Mouse (Mus musculus): Measurements from ENCODE around the gene Timp1. TPM values are rescaled to one million over a fixed set of nuclear protein-coding genes. Genes with fewer than 3 reads are reported as not detected.

Timp1 gene
- polyA plus RNA-seq (2015; fragmentation: Nextera tagmentation; extraction: Ambion mirVana) = 18.2 and 20.0 TPM in 2 replicates

GRCm38 (mm10) chrX:20869962-20870513 is at the start of gene Timp1:
Gene Timp1, plus strand, starts transcription at chrX:20870166.
- H3K36me3 ChIP-seq = no peaks in the 10 kb centered on the region
- peak within 1 kb of the TSS; percentile 62 for H3K4me2 ChIP-seq (replicated peaks)
- H3K27me3 ChIP-seq (replicated peaks) = no peaks in the 10 kb centered on the region
- peak within 1 kb of the TSS; percentile 39 for H3K9ac ChIP-seq
- 20% methylated on average over 18 of the region's 18 CpGs for WGBS
- no peaks in the 10 kb centered on the region for H3K4me1 ChIP-seq (replicated peaks)
- no peaks in the 10 kb centered on the region for H3K9me3 ChIP-seq
- peak within 1 kb of the TSS; percentile 33 for H3K4me3 ChIP-seq (replicated peaks)
- peak; percentile 85 for ATAC-seq
- H3K27ac ChIP-seq = no peak within 1 kb of the TSS

DNA sequence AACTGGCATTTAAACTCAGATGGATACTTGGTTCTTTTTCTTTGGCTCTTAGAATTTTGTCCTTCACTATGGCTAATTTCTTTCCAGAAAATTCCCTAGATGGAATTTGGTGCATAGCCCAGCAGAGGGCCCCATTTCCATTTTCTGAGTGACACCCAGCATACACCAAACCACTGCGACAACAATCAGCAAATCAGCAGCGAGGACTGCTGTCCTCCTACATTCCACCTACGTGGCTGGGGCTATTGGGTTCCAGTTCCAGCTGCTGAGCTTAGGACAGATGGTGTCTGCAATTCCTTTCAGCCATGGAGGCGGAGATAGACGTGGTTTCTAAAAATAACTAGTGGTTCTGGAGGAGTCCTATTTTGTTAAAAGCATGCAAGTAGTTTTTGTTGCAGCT is 41.0 kb upstream of the Timp1 start:
- peak; percentile 85 for ATAC-seq
- no peaks in the 10 kb centered on the region for H3K36me3 ChIP-seq
- no peak overlapping the region for H3K9ac ChIP-seq
- no peaks in the 10 kb centered on the region for H3K27me3 ChIP-seq (replicated peaks)
- no peaks in the 10 kb centered on the region for H3K9me3 ChIP-seq
- H3K4me2 ChIP-seq (replicated peaks) = no peak overlapping the region
- H3K4me1 ChIP-seq (replicated peaks) = no peaks in the 10 kb centered on the region
- no peak overlapping the region for H3K4me3 ChIP-seq (replicated peaks)
- no peak overlapping the region for H3K27ac ChIP-seq
- 24% methylated on average over 5 of the region's 5 CpGs for whole genome bisulfite sequencing

DNA sequence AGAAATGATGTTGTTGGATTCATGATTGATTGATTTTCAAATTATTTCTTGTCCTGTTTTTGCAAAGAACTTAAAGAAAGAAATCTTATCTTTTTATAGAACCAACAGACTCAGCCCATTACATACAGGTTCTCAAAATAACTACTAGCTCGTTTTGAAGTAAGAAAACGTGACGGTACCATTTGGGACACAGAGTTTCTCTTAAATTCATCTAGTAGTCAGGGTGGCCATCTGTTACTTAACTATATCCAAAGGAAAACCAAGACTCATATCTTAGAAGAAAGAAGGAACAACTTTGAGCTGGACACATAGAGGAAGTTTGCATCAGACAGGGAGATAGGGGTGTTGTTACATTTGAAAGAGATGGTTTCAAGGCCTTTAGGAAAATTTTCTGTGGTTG is 22.7 kb upstream of the Timp1 start:
- Histone ChIP-seq H3K4me1 (replicated peaks) (no peaks in the 10 kb centered on the region), H3K4me2 (replicated peaks) (no peak overlapping the region), H3K27me3 (replicated peaks) (no peaks in the 10 kb centered on the region), H3K9ac (no peak overlapping the region), H3K4me3 (replicated peaks) (no peak overlapping the region), H3K36me3 (0 out of 2 replicates have a peak, but pooled peaks cover 3% of the 10 kb centered on the region), H3K9me3 (no peaks in the 10 kb centered on the region), H3K27ac (no peak overlapping the region)
- 90% methylated on average over 3 of the region's 3 CpGs for WGBS
- no peak for ATAC-seq

GRCm38 (mm10) chrX:20847816-20848215 is 22.1 kb upstream of the Timp1 start:
- 0 out of 2 replicates have a peak, but pooled peaks cover 3% of the 10 kb centered on the region for H3K36me3 ChIP-seq
- 14% methylated on average over 2 of the region's 2 CpGs for WGBS
- H3K4me2 ChIP-seq (replicated peaks) = peak overlapping the region; percentile 33
- no peak overlapping the region for H3K27ac ChIP-seq
- H3K9me3 ChIP-seq = no peaks in the 10 kb centered on the region
- H3K4me3 ChIP-seq (replicated peaks) = no peak overlapping the region
- H3K4me1 ChIP-seq (replicated peaks) = no peaks in the 10 kb centered on the region
- ATAC-seq = peak; percentile 40
- H3K27me3 ChIP-seq (replicated peaks) = no peaks in the 10 kb centered on the region
- H3K9ac ChIP-seq = no peak overlapping the region

DNA sequence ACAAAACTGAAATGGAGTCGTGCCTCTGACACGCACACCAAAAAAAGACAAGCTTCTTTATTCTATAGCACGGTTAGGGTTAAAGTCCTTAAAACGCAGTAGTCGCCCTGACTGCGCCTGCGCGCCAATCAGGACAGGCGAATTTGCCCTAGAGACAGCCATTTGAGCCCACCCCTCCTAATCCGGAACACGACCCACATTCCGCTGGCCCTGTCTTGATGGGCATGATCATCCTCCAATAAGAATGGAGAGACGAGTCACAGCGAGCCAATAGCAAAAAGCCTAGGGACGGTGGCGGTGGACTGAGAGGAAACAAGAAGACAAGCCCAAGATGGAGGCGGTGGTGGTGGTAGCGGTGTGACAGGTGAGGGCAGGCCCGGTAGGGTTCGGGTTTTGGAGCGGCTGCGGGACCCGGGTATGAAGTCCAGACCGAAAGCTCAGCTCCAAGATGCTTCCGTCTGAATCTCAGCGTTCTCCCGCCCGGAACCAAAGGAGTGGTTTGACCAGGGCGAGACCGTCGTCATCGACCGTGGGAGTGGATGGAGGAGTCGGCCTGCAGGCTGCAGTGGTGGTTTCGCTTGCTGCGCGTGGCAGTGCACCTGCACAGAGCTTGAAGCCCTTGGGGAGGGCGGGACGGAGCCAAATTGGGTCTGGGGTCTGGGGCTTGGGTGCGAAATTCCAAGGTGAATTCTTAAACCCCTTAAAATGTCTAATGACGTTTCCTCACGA is 21.5 kb upstream of the Timp1 start:
- H3K4me1 ChIP-seq (replicated peaks) = no peaks in the 10 kb centered on the region
- WGBS = 23% methylated on average over 41 of the region's 42 CpGs
- peak overlapping the region; percentile 49 for H3K9ac ChIP-seq
- peak; percentile 99 for ATAC-seq
- peak overlapping the region; percentile 52 for H3K4me2 ChIP-seq (replicated peaks)
- peaks cover 7% of the 10 kb centered on the region; the same call in 1 of the 2 replicates for H3K36me3 ChIP-seq
- H3K9me3 ChIP-seq = no peaks in the 10 kb centered on the region
- H3K4me3 ChIP-seq (replicated peaks) = peak overlapping the region; percentile 56
- H3K27me3 ChIP-seq (replicated peaks) = no peaks in the 10 kb centered on the region
- 0 out of 2 replicates have a peak overlapping the region, but pooled peaks have one; percentile 40 for H3K27ac ChIP-seq

GRCm38 (mm10) chrX:20853794-20854193 is 16.2 kb upstream of the Timp1 start:
- Histone ChIP-seq H3K27me3 (replicated peaks) (no peaks in the 10 kb centered on the region), H3K36me3 (peaks cover 7% of the 10 kb centered on the region; the same call in 1 of the 2 replicates), H3K4me2 (replicated peaks) (no peak overlapping the region), H3K9me3 (no peaks in the 10 kb centered on the region), H3K4me3 (replicated peaks) (no peak overlapping the region), H3K9ac (no peak overlapping the region), H3K27ac (no peak overlapping the region), H3K4me1 (replicated peaks) (no peaks in the 10 kb centered on the region)
- ATAC-seq = no peak
- 96% methylated on average over 7 of the region's 7 CpGs for whole genome bisulfite sequencing

- no peak overlapping the region for H3K4me2 ChIP-seq (replicated peaks)
- no peaks in the 10 kb centered on the region for H3K36me3 ChIP-seq
- 37% methylated on average over 5 of the region's 5 CpGs for WGBS
- ATAC-seq = peak; percentile 34
- no peaks in the 10 kb centered on the region for H3K4me1 ChIP-seq (replicated peaks)
- no peaks in the 10 kb centered on the region for H3K9me3 ChIP-seq
- H3K4me3 ChIP-seq (replicated peaks) = no peak overlapping the region
- H3K9ac ChIP-seq = no peak overlapping the region
- H3K27me3 ChIP-seq (replicated peaks) = no peaks in the 10 kb centered on the region
- H3K27ac ChIP-seq = no peak overlapping the region
Measured at GRCm38 (mm10) chrX:20861453-20862104, 8.4 kb upstream of the Timp1 start.

DNA sequence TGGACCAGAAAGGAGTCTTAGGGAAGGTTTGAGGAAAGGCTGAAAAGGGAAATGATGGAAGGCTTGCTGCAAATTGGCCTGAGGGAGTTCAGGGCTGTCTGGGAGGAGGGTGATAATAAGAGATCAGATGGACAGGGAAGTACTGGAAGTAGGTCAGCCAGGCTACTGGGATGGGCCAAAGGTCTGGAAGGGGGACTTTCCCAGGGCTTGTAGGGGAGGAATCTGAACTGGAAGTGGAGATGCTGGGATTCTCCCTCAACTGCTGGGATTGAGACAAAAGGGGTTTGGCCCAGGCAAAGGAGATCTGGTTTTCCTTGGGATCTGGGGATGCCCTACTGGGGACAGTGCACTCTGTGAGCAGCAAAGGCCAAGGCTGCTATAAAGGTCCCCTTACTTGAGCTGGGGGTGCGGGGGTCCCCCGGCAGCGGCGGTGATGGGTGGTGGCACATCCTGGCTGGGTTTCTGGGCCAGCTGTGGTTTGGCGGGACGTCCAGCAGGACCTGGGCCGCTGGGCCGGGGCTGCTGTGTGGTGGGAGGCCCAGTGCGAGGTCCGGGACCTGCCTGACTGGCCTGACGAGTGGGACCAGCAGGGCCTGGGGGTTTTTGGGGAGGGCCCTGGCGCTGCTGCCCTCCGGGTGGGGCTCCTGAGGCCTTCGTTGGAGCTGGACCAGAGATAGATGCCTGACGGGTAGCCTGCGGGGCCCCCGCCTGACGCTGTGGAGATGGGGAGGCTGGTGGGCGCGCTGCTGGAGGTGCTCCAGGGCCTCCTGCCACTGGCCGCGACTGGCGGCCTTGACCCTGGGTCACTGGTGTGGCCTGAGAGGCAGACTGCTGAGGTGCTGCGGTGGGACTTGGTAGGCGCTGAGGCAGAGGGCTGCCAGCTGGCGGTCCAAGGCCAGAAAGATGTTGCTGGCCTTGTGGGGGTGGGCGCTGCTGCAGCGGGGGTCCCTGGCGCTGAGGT is 7.6 kb upstream of the Timp1 start:
- H3K36me3 ChIP-seq = no peaks in the 10 kb centered on the region
- H3K9me3 ChIP-seq = no peaks in the 10 kb centered on the region
- H3K27ac ChIP-seq = no peak overlapping the region
- 37% methylated on average over 29 of the region's 29 CpGs for WGBS
- no peaks in the 10 kb centered on the region for H3K4me1 ChIP-seq (replicated peaks)
- H3K4me2 ChIP-seq (replicated peaks) = peak overlapping the region; percentile 11; the same call in 1 of the 2 replicates
- peak; percentile 55 for ATAC-seq
- H3K9ac ChIP-seq = no peak overlapping the region
- no peak overlapping the region for H3K4me3 ChIP-seq (replicated peaks)
- H3K27me3 ChIP-seq (replicated peaks) = no peaks in the 10 kb centered on the region

DNA sequence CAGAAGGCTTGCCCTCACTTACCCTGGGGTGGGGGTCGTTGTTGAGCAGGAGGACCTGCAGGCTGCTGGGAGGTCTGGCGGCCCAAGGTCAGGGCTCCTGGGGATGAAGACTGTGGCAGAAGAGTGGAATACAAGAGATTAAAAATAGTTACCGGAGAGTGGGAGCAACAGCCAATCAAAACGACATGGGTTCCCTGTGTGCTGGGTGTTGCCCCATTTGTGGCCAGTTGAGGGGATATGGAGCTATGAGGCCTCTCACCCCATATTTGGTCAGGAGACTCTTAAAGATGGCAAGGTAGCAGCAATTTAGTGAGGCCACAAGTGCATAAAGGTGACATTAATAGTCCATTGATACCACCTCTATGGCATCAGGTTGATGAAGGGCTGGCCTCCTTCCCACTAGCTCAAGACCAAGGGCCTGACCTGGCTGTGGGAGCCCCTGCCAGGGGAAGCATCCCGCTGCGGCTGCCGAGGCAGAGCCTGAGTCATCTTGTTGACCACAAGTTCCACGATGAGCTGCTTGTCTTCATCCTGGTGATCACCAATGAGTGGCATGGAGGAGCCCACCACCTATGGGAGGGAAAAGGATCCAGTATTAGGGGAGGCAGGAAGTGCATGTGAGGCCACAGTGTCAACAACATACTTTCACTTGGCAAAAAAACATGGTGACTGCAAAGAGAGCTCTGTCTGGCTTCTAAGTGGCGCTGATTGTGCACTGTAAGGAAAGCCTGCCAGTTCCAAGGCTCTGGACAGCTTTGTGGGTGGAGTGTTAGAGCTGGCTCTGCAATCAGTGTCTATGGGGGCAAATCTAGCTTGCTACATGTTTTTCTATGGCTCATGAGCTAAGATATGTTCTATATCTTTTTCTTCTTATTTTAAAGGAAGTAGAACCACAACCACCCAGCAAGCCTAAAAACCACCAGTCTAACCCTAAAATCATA is 6.5 kb upstream of the Timp1 start:
- Histone ChIP-seq H3K27me3 (replicated peaks) (no peaks in the 10 kb centered on the region), H3K4me2 (replicated peaks) (no peak overlapping the region), H3K9me3 (no peaks in the 10 kb centered on the region), H3K4me3 (replicated peaks) (no peak overlapping the region), H3K4me1 (replicated peaks) (no peaks in the 10 kb centered on the region), H3K27ac (no peak overlapping the region), H3K36me3 (no peaks in the 10 kb centered on the region), H3K9ac (no peak overlapping the region)
- ATAC-seq = no peak
- 74% methylated on average over 9 of the region's 9 CpGs for WGBS

DNA sequence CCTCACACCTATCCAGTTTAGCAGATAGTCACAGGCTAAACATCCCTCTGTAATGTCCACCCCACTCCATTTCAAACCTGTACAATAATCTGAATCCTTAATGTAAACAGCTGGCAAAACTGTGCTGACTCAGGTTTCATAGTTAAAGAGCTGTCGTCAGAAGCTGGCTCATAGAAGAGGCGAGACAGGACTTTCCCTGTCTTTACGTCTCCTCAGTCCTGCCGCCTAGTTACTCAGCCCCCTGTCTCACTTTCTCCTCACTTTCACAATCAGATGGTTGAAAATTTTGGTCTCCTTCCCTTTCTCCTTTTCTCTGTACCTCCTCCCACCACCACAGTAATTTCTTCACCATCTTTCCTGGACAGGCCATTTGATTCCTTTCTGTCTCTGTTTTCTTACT is 1.9 kb upstream of the Timp1 start:
- Histone ChIP-seq H3K9ac (no peak overlapping the region), H3K4me3 (replicated peaks) (no peak overlapping the region), H3K4me1 (replicated peaks) (no peaks in the 10 kb centered on the region), H3K9me3 (no peaks in the 10 kb centered on the region), H3K36me3 (no peaks in the 10 kb centered on the region), H3K27me3 (replicated peaks) (no peaks in the 10 kb centered on the region), H3K27ac (no peak overlapping the region), H3K4me2 (replicated peaks) (no peak overlapping the region)
- ATAC-seq = no peak
- WGBS = 57% methylated on average over 4 of the region's 4 CpGs

DNA sequence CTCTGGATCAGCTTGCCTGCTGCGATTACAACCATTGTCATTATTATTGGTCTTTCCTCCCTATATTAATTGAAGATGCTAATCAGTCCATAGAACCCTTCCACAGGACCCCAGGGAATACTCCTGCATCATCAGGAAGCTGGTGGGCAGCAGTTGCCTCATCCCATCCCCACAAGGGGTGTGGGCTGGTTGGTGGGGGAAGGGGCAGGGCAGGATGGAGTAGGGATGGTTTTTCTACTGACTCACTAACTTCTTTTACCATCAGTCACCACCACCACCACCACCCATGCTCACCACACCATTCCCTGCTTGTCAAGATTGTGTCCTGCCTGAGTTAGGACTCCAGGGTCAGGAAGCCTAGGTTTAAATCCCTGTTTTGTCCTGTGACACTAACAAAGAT is 763 bp upstream of the Timp1 start:
- WGBS = 69% methylated on average over 1 of the region's 1 CpGs
- Histone ChIP-seq H3K36me3 (no peaks in the 10 kb centered on the region), H3K4me2 (replicated peaks) (no peak overlapping the region), H3K4me3 (replicated peaks) (no peak overlapping the region), H3K9me3 (no peaks in the 10 kb centered on the region), H3K4me1 (replicated peaks) (no peaks in the 10 kb centered on the region), H3K27me3 (replicated peaks) (no peaks in the 10 kb centered on the region), H3K27ac (no peak overlapping the region), H3K9ac (no peak overlapping the region)
- ATAC-seq = no peak

Data from intestine, embryonic 15.5 days (tissue).